Mouse (Mus musculus) left cerebral cortex, postnatal 4 days (tissue): ENCODE measurements around the gene Ano8. TPM values are rescaled to one million over a fixed set of nuclear protein-coding genes. Genes with fewer than 3 reads are reported as not detected.

Source experiments
- DNase-seq: peaks from one replicate; pipeline ENCODE4 v3.0.0-alpha.2; 2022
- intact Hi-C: fragments of 180-260 bp; cut with DNase I; formaldehyde crosslinking; loops from one replicate; pipeline ENCODE4 v1.15.1; 2025
- total RNA-seq, 2 experiments: library from RNA; stranded (reverse); gene quantifications; 2 replicates each; pipeline ENCODE4 v1.2.3; 2021

Ano8 gene
- total RNA-seq, 2 experiments from 2014 or later: 88.0 to 91.9 TPM

GRCm38 (mm10) chr8:71472601-71473386, 13.0 kb downstream of the Ano8 start:
- DNase-seq: no peak
- intact Hi-C loops: no loop called here

- intact Hi-C loops: no loop called here
- DNase-seq: no peak
These were observed 13.9 kb downstream of the Ano8 start for GRCm38 (mm10) chr8:71471861-71472260.

DNA sequence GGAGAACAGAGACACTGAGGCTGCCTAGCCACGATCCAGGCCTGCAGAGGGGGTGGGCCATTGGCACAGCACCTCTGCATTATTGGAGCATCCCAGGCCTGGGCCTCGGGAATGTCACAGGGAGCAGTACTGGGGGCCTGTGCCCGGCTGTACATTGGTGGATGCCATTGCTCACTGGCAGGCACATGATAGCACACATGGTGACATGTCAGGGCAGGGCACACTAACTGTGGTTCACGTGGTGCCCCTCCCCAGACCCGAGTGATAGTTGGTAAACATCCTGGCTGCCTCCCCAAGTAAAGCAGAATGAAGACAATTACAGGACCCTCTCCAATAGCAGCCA, 14.9 kb downstream of the Ano8 start:
- intact Hi-C loops: no loop called here
- no peak for DNase-seq

- intact Hi-C loops: no loop called here
- DNase-seq: no peak
These were observed 15.4 kb downstream of the Ano8 start for GRCm38 (mm10) chr8:71470146-71470912.

GRCm38 (mm10) chr8:71469411-71469810, 16.4 kb downstream of the Ano8 start:
- intact Hi-C loops: no loop called here
- DNase-seq: peak; percentile 67

DNA sequence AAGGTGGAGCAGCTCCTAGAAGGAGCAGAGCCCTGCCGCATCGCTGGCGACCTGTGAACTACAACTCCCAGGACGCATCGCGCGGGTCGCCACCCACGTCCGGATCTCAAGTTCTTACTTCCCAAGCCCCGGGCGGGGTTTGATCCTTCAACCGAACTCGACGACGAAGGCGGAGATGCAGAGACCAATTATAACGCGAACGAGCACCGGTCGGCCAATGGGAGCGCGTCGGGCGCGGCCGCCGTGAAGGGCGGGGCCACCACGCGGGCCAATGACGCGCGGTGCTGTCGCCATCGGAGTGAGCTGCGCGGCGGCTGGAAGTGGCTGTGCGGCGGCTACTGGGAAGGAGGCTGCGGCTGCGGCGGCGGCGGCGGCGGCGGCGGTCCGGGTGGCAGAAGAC, 16.8 kb downstream of the Ano8 start, which contains the start of gene Dda1:
Gene Dda1, plus strand, starts transcription at position 284 of the 400 bp plus-strand sequence.
- intact Hi-C loops: no loop called here
- peak; percentile 99 for DNase-seq

- no peak for DNase-seq
- intact Hi-C loops: no loop called here
These were observed 17.8 kb downstream of the Ano8 start for GRCm38 (mm10) chr8:71468001-71468400.

GRCm38 (mm10) chr8:71467201-71467600, 18.6 kb downstream of the Ano8 start:
- intact Hi-C loops: no loop called here
- DNase-seq: no peak

- no peak for DNase-seq
- intact Hi-C loops: no loop called here
These were observed 19.6 kb downstream of the Ano8 start for GRCm38 (mm10) chr8:71466198-71466597.

- no peak for DNase-seq
- intact Hi-C loops: no loop called here
These were observed 20.0 kb downstream of the Ano8 start for GRCm38 (mm10) chr8:71465733-71466132.

- intact Hi-C loops: no loop called here
- DNase-seq: peak; percentile 99
These were observed 21.0 kb downstream of the Ano8 start, which contains the start of gene Mrpl34 for GRCm38 (mm10) chr8:71464513-71465500. Gene Mrpl34 (plus strand): TSS chr8:71464959.

DNA sequence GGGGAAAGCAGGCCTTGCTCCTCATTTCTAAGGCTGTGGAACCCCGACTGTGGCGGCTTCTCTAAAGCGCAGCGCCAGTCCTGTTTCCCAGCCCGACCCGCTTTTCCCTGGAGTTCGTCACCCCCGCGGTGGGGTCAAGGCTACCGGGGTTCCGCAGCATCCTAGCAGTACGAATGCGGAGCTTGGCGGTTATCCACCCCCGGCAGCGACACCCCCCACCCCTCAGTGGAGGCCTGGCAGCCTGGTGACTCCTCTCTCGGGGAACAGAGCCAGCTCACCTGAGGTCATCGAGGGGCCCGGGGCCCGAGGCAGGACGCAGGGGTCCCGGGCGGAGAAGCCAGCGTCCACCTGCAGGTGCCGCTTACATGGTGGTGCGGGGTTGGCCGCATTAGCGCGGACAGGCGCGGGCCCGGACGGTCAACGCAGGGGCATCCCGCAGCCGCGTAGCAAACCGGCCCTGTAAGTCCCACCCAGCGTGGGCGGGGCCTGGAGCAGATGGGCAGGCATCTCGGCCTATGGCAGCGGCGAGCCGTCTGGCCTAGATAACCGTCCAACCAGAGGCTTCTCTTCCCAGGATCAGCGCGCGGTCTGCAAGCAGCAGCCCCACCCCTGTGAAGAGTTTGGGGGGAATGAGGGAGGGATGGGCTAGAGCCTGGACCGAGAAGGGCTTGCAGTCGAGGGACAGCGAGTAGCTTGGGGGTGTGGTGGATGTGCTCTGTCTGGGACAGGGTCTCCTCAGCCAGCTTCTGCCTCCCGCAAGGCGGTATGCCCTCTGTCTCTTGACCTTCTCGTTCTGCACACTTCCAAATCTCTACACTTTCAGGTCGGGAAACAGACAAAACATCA, 22.4 kb downstream of the Ano8 start, which contains the start of gene Abhd8:
Gene Abhd8, minus strand, starts transcription at position 468 of the 846 bp plus-strand sequence.
- intact Hi-C loops: no loop called here
- DNase-seq: peak; percentile 98

- intact Hi-C loops: no loop called here
- no peak for DNase-seq
These were observed 23.0 kb downstream of the Ano8 start for GRCm38 (mm10) chr8:71462786-71463185.

DNA sequence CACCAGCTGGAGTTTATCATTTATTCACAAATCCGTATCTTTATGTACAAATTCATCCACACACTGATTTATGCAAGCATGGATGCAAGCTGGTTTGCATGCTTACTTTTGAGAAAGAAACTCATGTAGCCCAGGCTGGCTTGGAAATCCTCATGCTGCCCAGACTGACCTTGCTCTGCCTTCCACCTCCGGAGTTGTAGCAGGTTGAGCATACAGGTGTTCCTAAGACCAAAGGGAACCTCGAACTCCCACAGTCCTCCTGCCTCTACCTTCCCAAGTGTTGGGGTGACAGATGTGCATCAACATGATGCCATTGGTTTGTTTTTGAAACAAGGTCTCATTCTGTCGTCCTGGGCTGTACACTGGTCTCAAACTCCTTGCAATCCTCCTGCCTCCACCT, 23.6 kb downstream of the Ano8 start:
- no peak for DNase-seq
- intact Hi-C loops: no loop called here

- intact Hi-C loops: no loop called here
- DNase-seq: no peak
These were observed 24.5 kb downstream of the Ano8 start for GRCm38 (mm10) chr8:71461152-71461840.

DNA sequence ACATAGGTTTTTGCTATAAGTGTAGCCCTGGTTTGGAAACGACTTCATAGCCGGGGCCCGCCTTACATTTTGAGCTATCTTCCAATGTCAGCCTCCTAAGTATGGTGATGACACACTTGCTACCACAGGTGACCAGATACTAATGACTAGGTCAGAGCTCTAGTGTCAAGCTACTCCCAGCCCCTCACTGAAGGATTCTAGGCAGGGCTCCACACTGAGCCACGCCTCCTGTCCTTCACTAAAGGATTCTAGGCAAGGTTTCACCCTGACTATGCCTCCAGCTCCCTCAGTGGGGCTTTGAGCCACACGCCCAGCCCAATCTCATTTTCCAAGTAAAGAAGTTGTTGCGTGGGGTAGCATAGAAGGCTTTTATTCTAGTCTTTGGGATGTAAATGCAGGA, 25.0 kb downstream of the Ano8 start:
- DNase-seq: no peak
- intact Hi-C loops: no loop called here

- no peak for DNase-seq
- intact Hi-C loops: no loop called here
These were observed 28.0 kb downstream of the Ano8 start for GRCm38 (mm10) chr8:71457659-71458270.

DNA sequence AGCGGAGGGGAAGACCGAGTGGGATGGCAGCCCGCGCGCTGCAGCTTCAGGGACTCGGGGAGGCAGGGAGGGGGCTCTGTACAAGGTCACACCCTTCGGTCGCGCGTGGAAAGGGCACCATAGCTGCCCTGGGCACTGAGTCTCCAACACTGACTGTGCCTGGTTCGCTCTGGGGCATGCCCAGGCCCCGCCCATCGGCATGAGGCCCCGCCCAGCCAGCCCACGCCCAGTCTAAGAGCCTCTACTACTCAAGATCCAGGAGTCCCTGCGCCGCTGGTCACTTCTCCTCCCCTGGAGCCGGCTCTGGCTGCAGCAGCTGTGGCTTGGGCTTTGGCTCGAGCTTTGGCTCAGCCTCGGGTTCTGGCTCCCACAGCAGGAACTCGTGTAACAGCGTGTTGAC, 28.9 kb downstream of the Ano8 start:
- no peak for DNase-seq
- intact Hi-C loops: no loop called here

- DNase-seq: no peak
- intact Hi-C loops: no loop called here
These were observed 31.1 kb downstream of the Ano8 start for GRCm38 (mm10) chr8:71454668-71455067.
